Mouse (Mus musculus): ENCODE data around the gene Dram1.

Gene Dram1

DNA sequence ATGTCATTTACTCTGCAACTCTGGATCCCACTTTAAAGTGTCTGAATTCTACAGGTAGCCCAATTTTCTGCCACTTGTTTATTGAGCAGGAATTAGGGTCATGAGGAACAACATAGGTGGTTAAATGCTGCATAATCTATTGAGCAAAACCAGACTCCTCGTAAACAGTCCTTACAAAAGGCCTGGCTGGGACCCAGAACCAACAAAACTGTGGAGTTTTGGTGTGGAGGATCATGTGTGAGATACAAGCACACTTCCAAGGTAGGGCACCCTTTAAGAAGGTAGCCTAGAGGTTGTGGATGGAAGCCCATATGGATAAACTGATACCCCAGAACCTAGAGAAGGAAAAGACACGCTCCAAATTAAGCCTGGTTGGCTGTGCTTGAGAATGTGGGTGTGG, 28.2 kb downstream of the Dram1 start:
- no peak for DNase-seq (ENCODE audit: low read depth, low spot score)

DNA sequence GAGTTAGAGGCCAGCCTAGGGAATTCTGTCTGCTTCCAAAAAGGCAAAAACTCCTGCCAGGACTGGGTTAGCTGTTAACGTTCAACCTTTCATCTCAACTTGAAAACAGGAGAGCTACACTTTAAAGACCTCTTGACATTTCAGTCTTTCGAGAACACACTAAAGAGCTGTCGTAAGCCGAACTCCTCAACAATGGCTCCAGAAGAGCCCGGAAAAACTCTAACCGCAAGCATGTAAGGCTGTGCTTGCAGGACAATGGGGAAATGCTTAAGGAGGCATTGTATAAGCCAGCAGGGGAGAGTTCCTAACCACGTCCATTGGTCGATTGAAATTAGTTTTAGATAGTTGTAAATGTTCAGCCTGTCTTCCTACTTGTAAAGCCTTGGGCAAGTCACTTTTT, 29.1 kb downstream of the Dram1 start:
- DNase-seq (ENCODE audit: low read depth, low spot score), result no peak

DNA sequence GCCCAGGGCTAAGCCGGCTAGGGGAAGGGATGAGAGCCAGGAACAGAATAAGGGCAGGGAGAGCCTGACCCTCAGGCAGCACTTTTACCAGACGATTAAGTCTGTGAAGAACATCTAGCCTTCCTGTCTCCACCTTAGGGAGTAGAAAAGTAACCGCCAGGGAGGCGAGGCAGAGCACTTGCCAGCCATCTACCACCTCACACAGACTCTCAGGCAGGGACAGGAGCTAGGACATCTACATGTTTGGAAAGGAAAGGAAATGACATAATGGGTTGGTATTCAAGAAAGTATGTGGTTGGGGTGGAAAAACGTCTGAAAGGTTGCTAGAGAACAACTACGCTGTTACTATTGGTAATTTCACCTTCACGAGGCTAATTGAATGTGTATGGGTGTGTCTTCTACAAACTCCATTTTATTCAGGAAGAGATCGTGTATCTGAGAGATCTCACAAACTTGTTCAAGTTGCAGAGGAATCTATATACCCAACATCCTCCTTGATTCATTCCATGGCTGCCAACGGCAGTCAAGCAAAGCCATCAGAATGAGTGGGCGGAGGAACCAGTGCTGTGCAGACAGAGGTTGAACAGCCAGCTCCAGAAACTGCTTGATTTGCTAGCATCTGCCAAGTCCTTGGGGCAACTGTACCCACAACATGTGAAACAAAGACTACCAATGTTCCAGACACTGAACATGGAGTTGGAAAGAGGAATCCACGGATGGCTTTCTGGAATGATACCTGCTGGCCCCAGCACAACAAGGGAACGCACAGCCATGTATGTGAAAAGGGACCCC, 32.2 kb downstream of the Dram1 start:
- DNase-seq (ENCODE audit: low read depth, low spot score), result no peak

DNA sequence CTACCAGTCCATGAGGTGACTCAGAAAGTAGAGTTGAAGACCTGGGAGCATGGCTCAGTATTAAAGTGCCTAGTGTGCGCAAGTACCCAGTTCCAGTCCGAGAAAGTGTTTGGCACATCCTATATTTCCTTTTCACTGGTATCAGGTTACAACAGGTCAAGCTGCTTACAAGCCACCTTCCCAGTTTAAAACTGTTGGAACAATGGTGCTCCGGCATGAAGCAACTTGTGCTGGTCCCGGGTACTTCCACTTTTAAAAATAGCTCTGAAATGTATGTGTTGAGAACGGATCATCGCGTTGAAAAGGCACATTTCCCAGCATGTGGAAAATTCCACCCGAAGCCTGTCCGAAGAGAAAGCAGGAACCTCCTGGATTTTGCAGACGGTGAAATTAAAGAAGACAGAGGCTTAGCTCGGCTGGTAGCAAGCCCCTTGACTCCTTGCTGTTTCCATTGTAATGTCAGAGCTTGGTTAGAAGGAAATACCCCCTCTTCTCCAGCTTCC, 32.9 kb downstream of the Dram1 start:
- DNase-seq (ENCODE audit: low read depth, low spot score), result no peak

DNA sequence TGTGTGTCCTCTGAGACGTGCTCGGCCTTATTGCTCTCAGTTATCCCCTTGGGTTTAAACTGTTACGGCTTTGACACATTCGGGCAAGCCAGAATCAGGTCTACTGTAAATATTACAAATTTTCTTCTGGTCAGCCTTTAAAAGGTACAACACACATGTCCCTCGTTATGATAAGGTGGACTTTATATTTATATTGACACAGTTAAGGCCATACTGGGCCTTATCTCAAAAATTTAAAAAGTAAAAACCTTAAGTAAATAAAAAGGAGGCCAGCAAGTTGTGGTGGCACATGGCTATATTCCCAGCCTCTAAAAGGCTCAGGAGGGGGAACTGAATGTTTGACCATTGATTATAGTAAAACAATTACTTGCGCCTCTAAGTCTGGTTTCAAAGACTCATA, 37.5 kb downstream of the Dram1 start:
- no peak for DNase-seq (ENCODE audit: low read depth, low spot score)

DNA sequence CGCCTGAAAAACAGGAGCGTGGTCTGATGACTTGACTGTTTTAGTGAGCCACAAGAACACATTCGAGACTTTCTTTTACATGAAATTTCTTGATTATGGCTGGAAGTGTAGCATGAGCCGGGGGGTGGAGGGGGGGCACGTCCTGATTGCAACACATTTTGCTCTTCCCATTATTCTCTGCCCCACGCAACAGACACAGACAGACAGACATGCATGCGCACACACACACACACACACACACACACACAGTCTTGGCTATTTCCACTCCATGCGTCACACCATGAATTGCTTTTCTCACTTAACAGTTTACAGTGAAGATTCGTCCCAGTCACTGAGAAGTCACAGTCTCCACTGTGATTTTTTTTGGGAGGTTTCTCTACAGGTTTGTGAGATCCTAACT, 38.2 kb downstream of the Dram1 start:
- DNase-seq (ENCODE audit: low read depth, low spot score), result no peak

DNA sequence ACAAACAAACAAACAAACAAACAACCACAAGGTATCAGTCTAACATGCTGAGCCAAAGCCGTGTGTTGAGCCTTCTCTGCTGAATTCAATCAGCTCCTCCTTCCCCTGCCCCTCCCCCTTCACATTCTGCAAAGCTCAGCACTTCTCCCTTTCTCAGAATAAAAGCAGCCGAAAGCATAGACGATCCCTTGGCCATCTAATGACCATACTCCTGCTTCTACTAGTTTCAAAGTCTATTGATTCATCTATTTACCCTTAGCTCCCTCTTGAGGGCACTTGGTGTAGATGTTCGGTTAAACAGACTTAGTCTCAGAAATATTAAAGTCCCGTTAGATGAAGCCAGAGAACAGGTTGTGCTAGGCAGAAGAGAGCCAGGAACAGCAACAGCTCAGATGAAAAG, 48.2 kb downstream of the Dram1 start:
- DNase-seq (ENCODE audit: low read depth, low spot score), result peak; percentile 21

DNA sequence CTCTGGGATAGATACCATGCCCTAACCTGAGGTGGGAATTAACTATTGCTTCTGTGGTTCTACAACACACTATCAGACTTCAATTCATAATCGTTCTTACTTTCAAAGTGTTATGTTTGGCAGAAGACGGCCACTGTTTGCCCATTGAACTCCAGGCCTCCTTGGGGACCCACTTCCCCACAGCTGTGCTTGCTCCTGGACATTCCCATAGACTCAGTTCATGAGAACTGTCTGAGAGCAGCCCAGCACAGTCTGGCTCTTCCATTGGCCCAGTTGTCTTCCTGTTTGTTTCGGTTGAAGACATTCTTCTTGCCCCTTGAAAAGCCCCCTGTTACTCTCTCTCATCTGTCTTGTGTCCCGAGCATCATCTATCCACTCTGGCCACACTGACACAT, 50.8 kb downstream of the Dram1 start:
- DNase-seq (ENCODE audit: low read depth, low spot score), result no peak

DNA sequence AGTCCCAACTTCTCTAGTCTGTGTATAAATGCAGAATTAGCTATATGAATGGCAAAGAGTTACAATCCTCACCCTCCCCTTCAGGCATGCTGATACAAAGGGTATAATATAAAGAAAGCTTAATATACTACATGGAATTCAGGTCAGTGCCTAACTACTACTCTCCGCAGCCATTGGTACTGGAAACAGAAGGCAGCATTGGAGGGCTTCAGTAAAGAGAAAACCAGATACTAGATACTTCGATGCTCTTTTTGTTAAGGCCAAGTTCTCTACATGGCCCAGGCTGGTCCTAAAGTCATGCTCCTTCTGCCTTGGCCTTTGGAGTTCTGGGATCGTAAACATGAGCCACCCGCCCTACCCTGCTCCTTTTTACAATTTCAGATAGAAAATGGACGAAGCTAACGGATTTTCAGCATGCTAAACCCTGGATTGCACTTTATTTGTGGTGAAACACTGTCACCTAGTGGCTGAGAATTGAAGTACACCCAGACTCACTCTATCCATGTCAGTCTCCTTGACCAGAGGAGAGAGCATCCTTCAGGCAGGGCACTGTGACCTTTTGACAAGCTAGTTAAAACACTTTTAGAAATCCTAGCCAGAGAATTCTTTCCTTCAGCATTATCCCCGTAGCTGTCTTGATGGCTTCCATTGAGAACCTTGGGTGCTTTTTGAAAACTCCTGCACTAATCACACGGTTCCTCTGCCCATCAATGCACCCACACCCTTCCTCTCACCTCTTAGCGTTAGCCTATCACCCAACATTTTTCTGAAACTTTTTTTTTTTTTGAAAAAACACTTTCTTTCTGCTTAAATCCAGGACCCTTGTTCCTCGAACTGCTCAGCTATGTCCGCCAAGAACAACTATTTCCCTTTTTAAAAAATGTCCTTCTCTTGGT, 51.5 kb downstream of the Dram1 start:
- peak; percentile 83 for DNase-seq (ENCODE audit: low read depth, low spot score)

DNA sequence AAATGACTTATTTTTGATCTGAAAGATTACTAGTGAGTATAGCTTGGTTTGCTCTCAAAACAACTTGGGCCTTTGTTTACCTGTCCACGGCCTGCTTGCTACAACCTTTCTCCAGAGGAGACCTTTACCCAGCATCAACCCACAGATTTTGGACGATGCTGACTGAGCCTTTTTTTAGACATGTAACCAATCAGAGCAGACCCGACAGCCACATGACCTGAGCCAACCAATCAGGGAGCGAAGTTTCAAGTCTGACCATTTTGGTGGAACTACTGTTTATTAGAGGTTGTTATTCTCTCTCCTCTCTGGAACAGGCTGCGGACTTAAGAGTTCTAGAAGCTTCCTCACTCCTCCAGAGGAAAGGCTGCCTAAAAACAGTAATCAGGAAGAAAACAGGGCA, 57.1 kb downstream of the Dram1 start:
- no peak for DNase-seq (ENCODE audit: low read depth, low spot score)

DNA sequence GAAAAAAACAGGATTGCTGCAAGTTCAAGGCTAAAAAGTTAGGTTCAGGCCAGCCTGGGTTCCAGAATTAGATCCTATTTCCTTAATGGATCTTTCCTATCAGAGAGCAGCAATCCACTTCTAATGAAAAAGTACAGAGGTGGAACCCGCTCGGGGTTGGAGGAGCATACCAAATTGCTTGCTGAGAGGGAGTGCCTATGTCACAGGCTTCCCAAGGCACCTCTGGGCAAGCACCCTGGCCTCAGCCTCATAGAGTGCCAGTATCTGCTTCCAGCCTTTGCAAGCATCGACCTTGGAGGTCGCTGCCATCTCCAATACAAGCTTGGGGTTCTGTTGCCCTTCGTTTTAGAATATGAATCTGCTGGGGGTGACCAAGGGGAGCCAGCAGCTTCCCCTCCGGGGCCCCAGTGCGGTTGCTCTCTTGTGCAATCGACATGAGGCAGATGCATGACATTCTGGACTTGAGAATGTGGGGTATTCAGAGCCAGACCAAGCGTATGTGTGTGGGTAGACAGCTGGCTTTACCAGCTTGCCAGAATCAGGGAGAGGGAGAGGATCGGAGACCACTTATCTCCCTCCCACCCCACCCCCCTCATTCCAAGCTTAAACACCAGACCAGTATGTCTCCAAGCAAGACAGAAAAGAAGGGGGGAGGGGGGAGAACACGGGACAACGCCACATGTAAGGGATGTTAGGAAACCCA, 58.0 kb downstream of the Dram1 start:
- no peak for DNase-seq (ENCODE audit: low read depth, low spot score)

DNA sequence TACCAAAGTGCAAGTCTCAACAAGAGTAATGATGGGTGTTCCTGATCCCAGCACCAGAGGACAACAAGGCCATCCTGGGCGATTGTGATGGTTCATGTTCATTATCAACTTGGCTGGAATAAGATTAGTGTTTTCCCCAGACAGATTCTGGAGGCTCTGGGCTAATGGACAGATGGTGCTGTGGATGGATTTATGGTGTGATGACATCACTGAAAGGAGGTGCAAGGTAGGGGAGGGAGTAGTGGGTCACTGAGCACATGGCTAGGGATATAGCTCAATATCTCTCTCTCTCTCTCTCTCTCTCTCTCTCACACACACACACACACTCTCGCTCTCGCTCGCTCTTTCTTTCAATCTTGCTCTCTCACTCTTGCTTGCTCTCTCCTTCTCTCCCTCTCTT, 60.7 kb downstream of the Dram1 start:
- no peak for DNase-seq (ENCODE audit: low read depth, low spot score)

DNA sequence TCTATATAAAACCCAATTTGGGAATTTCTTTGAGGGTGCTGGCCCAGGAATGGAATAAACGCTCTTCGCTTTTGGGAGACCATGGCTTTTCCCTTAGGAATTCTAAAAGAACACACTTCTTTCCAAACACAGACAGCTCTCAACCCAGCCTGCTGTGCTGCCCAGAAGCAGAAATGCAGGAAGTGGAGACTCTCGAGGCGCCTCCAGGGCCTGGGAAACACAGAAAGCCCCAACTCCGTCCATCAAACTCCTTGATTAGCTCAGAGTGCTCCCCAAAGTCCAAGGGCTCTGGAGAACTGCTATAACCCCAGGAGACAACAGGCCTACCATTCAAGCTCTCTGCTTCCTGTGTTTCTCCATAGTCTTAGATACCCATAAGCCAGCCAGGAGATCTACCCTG, 61.7 kb downstream of the Dram1 start:
- no peak for DNase-seq (ENCODE audit: low read depth, low spot score)

DNA sequence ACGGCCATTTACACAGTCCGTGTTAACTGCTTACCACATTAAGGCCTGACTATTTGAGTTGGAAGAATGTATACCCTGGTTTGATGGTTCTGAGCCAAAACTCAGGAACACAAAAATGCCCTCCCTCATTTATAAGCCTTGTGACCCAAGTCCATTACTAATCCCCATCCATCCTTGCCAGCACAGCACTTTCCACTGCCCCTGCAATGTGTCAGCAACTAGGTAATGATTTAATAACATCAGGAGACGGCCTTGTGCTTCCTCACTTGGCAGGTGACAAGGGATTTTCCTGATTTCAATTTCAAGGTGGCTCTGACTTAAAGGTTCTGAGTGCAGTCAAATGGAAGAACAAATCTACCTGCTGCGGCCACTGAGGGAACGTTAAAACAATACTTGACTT, 64.0 kb downstream of the Dram1 start:
- no peak for DNase-seq (ENCODE audit: low read depth, low spot score)

DNA sequence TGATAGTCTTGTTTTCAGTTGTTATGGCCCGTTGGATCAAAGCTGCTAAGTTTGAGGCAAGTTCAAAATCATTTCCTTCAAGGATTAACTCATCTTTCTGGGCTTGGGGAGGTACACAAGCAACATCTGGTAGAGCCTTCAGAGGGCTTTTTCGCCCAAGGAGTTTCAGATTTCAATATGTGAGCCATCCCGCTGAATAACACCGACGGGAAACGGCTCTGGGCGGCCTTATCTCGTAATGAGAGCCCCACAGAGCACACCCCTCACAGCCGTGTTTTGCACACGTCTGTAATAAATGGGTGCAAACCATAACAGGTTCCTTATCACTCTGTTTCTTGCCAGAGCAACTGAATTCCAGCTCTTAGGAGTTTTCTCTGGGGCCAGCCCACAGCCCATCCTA, 69.0 kb downstream of the Dram1 start:
- DNase-seq (ENCODE audit: low read depth, low spot score), result no peak

DNA sequence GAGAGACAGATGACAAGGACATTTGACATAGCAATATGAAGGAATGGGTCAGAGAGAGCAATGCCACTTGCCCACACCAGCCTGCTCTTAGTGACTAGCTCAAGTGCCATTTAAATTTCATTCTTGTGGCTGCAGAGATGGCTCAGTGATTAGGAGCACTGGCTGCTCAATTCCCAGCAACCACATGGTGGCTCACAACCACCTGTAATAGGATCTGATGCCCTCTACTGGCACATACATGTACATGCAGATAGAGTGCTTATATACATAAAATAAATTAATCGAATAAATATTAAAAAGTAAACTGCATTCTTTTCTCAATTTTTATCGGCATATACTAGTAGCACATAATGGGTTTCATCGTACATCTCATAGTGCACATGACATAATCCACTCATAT, 72.6 kb downstream of the Dram1 start:
- DNase-seq (ENCODE audit: low read depth, low spot score), result no peak

DNA sequence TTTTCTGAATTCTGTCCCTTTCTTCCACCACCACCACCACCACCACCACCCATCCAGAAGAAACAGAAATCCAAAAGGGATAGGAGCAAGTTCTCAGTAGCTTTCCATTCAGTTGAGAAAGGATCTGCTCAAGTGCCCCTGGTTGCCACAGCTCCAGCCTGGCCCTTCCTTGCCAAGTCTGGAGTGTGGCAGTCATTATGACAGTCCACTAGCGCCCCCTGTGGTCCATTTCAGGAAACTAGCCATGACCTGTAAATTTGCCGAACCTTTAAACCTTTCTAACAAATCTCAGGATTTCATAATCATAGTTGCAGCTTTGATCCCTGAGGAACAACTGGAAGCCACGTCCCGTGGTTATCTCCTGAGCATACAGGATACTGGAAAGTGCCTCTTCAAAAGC, 74.6 kb downstream of the Dram1 start:
- peak; percentile 76 for DNase-seq (ENCODE audit: low read depth, low spot score)

DNA sequence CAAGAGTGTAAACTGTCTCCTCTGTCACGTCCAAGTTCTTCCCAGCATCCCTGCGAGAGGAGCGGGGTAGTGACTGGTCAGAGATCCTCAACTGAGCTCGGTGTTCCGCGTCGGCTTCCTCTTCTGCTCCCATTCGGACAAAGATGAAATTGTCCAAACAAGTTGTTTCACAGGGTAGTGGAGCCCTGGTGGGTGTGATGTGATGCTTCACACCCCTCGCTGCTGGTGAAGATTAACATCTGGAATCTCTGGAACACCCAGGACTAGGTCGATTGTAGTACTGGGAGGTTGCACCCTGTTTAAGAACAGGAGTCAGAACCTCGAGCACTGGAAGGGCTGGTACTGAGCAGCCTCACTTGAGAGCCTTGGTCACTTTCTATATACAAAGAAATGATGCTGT, 75.8 kb downstream of the Dram1 start:
- no peak for DNase-seq (ENCODE audit: low read depth, low spot score)

DNA sequence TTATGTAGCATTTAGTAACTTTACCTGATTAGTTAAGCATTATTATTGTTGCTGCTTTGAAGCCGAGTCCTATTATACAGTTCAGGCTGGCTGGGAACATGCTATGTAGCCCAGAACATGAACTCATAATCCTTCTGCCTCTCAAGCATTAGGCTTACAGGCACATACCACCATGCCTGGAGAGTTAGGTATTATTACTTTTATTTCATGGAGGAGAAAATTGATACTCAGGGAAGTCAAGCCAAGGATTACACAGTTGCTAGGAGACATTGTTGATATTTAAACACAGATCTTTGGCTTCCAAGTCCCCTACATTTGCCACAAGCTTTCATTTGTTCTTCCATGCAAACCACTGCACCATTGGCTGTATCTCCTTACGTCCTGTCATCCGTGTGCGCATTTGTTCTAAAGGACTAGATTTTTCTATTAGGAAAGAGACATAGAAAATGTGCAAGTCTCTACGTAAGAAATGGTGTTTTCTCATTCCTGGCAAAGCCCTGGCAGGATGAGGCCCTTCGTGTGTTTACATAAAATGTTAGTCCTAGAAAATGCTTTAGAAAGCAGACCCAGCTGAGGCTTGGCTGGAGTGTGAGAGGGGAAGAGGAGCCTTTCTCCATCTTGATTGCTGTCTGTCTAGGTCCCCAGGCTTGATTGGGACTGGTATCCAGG, 76.9 kb downstream of the Dram1 start:
- peak; percentile 12 for DNase-seq (ENCODE audit: low read depth, low spot score)

DNA sequence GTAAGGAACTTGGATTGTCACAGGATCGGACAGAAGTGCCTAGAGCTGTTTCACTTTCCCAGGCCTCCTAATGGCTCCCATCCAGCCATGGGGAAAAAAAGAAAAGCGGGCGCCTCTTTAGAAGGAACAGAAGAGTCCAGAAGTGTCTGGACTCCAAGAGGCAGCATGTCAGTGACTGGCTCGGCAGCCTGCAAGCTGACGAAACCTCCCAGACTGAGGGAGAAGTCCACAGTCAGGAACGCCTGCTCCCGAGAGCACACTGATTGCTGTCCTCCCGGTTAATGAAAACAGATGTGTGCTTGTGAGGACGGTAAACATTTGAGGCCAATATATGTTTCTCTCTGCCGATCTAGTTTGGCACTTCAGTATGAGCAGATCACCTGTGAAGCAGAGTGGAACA, 81.9 kb downstream of the Dram1 start:
- peak; percentile 14 for DNase-seq (ENCODE audit: low read depth, low spot score)

DNA sequence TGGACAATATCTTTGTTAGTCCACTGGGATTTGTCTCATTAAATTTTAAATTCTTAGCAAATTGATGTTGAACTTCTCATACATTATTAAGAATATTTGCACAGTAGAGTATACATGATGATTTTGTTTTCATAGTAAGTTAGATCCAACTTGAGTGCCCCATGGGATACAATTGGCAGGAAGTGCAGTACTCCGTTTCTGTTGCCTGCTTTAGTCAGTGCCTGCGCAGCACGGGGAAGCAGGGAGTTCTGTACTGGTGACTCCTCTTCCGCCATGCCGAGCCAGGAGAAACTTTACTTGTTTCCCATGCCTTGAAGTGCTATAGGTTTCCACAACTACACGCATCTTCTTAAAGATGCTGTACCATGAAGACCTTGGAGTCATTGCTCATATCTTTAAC, 83.8 kb downstream of the Dram1 start:
- DNase-seq (ENCODE audit: low read depth, low spot score), result no peak

DNA sequence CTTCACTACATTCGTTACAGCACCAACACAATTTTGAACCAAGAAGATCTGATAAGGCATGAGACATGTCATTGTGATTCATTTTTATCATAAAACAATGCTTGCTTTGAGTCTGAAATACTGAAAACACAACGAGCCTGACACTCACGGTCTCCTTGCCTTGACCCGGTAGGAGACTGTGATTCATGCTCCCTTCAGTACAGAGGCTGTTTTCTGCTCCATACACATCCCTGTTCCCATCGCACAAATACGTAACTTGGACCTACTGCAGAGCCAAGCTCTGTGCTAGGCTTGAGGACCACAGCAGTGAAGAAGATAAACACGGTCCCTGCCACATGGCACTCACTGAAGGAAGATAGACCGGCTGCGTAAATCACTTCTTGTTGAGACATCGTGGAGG, 90.8 kb downstream of the Dram1 start:
- DNase-seq (ENCODE audit: low read depth, low spot score), result no peak

Data from forelimb bud, embryonic 11.5 days (tissue).